Mouse (Mus musculus): ENCODE results near the gene Pign.

The Pign gene

DNA sequence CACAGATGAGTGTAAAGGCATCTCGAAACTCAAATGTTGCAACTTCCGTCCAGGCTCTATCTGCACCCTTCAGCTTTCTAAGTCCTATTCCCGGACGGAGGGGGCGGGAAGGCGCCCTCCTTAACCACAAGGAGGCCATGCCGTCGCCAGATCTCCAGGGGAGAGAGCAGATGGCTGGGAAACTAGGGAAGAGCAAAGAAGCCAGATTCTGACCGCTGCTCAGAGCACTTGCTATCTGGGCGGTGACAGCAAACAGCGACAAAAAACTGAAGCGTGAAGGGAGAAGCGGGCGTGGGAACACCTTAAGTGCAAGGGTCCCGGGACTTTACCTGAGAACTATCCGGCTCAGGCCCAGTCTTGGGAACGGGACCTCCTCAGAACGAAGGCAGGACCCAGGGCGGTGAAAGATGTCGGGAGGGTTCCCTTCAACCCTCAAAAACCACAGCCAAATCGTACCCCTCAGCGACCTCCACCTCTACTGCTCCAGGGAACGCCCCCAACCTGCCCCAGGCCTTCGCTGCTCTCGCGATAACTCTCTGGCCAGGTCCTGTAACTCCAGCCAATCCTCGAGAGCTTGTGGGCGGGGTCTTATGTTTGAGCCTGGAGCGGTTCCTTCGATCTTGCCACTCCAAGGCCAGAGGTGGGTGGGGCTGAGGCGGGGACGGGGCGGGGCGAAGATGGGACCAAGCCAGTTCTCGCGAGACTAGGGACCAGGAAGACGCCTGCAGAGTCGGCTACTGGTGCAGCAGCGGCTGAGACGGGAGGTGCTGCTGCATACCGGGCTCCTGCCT is at the start of gene Pign, which contains the start of gene Relch:
Gene Pign (minus strand): TSS at position 507 of the 791 bp plus-strand sequence.
Gene Relch (plus strand): TSS at position 691 of the 791 bp plus-strand sequence.
- DNase-seq: peak; percentile 98

DNA sequence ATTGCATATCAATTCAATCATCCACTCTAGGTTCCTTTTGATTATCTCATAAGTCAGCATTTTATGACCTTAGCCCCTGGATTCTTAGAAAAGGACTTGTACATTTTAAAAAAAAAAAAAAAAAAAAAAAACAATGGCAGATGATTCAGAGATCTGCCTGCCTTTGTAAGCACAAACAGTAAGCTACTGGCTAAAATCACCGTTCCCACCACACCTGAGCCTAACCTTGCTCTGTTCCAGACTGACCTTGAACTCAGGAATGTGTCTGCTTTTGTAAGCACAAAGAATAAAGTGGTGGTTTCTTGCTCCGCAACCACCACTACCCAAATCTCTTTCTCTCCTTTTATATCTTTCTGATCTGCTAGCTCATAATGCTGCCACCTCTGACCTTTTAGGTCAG is 49.3 kb upstream of the Pign start:
- DNase-seq: no peak

DNA sequence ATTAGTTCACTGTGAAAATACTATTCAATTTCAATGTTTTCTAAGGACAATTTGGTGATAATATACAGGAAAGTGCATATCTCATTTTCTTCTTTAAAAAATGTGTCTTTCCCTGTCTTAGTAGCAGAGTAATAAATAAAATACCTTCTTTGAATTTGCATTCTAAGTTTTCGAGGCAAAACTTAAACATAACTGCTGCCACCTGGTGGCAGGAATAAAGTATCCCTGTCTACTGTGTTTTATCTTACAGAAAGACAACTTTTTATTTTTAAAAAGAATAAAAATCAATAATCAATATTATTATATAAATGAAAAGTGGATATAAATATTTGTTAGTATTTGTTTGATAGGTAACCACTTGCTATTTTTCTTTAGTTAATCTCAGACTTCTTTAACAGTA is 47.8 kb upstream of the Pign start:
- DNase-seq: no peak

DNA sequence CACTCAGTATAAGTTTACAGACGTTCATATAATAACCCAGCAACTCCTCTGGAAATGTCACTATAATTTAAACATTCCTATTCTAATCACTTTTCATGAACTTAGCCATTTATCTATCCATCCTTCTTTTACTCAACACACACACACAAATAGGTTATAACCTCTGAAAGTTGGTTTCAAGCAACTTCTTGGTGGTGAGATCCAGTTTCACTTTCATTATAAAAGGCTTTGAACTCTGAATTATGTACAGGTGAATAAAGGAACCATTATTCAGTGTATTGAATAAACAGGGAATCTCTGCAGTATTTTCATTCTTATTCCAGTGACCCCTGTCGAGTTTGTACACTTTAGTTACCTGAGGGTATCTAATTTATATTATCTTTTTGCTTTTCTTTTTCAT is 45.9 kb upstream of the Pign start:
- no peak for DNase-seq

DNA sequence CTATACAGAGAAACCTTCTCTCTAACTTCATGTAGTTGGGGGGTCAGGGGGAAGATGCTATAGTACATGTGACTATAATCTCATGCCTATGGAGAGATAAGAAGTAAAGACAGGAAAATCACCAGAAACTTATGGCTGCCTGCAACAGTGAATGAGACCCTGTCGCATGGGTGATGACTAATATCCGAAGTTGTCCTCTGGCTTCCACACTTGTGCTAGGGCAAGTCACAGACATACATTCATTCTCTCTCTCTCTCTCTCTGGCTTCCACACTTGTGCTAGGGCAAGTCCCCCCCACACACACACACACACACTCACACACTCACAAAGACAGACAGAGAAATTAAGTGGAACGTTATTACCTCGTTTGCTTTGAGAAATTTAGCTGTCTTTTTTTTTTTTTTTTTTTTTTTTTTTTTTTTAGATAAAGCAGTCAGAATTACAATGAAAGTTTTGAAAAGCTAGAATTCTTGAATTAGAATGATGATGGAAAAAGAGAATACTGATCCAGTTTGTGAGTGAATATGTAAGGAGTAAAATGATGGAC is 37.6 kb upstream of the Pign start:
- no peak for DNase-seq

DNA sequence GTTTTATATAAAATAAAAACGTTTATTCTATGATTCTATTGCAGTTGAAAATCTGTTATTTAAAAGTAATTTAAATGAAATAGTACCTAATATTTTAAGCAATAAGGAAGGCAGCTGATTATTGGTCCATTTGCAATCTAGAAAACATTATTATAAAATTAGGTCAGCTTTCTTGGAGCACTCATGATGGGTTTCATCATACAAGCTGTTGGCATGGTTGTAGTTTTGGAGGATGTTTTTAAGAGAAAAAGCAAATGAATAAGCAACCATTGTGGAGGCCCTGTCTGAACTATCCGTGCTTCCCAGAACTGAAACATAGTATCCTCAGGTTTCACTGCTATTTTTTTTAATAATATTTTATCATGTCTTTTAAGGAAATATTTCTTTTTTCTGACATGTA is 32.1 kb upstream of the Pign start:
- no peak for DNase-seq

DNA sequence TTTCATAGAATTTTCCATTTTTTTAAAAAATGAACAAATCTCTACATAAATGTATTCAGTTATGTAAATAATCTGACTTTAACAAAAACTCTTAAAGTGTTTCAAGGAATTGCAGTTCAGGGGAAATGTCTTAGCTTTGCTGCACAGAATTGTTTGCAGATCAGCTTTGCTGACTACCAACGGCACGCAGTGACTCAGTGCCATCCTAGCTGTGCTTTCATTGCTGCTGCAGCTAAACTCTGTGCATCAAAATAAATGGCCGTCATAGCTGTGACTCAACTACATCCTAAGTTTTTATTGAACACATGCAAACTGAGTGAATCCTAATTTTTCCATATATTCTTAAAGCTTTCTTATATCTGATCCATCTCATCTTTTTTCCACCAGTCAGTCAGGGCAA is 22.0 kb upstream of the Pign start:
- DNase-seq: no peak

DNA sequence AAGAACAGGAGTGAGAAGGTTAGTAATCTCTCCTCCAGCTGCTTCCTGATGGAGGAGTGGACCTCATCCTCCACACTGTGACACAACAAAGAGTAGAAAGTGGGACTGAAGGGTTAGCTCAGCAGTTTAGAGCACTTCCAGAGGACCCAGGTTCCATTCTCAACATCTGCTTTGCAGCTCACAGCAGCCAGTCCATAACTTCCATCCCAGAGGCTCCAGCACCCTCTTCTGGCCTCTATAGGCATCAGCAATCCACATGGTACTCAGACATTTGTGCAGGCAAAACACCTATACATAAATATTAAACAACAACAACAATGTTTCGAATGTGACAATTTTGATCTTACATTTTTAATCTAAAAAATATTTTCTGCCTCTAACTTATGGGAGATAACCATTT is 17.1 kb upstream of the Pign start:
- DNase-seq: no peak

DNA sequence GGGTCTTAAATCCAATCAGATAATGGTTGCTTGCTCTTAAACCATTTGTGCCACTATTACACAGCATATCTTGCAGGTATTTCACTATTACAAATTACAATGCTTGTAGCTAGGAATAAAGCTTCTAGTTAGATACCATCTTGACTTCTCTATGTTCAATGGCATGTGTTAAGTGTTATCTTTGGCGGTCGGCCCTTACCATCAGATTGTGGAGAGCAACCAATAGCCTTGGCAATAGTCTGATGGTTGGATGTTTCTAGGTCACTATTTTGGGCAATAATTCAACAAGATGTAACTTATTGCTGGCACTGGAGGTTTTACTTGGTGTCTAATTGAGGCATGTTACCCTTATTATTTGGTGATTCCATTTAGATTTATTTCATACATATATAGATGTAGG is 11.3 kb upstream of the Pign start:
- DNase-seq: no peak

DNA sequence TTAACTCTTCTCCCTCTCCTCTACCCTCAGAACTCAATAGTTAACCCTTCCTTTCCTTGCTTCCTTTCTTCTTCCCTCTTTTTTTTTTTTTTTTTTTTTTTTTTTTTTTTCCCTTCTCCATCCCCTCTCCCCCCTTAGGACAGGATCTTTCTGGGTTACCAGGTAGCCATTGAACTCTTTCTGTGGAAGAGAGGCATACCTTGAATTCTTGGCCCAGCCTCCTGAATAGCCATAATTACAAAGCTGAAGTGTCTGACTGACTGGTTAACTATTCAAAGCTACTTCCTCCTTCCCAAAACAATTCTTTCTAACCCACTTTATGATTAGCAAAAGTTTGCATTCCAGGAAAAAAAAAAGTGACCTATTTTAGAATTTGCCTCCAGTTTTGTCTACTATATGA is 6.2 kb upstream of the Pign start:
- DNase-seq: no peak

DNA sequence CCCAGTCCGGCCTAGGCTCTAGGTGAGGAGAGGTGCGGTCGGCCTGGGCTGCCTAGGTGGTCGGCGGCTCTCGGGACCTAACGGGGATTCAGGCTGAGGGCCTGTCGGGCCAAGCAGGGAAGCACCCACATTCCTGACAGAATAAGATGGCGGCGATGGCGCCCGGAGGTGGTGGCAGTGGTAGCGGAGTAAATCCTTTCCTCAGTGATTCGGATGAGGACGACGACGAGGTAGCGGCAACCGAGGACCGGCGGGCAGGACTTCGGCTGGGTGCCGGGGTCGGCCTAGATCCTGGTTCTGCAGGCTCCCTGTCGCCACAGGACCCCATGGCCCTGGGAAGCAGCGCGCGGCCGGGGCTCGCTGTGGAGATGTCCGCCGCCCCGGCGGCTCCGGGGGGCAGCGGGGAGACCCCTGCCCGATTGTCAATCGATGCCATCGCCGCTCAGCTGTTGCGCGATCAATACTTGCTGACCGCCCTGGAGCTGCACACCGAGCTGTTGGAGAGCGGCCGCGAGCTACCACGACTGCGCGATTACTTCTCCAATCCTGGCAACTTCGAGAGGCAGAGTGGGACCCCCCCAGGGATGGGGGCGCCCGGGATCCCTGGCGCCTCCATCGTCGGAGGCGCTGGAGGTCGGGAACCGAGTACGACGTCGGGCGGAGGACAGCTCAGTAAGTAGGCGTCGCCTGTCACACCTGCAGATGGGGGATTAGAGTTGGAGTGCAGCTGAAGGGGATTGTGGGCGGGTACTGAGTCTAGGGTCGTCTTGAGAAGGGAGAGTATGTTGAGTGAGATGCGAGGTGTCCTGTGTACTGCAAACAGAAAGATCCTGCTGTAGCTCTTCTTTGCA is 710 bp upstream of the Pign start:
- DNase-seq: no peak

DNA sequence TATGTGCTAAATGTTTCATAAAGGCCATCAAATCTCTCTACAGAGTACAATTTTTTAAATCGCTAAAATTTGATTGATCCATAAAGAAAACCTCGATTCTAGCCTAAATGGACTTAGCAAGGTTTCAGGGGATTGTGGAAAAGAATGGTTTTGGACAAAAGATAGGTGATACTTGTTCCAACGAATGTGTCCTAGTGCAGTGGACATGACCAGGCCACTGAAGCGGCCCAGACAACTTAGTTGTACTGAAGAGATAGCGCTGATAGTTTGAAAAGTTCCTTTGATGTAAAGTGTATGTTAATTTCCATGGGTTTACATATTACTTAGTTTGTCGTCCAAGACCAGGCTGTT is 682 bp downstream of the Pign start:
- no peak for DNase-seq

DNA sequence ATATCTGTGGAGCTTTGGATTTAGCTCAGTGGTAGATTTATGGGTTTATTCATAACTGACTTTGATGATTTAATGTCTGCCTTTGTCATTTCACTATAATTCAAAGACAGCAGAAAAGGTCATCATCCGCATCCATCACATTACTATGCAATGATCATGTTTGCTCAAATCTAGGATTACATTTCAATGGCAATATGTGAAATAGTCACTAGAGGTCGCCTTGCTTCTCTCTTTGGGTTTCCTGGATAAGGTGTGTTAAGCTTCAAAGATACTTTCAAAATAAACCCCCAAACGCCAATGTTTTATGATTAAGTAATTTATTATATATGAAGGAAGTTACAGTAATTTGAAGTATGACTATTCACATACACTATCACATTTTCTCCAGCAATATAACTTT is 3.5 kb downstream of the Pign start:
- DNase-seq: no peak

DNA sequence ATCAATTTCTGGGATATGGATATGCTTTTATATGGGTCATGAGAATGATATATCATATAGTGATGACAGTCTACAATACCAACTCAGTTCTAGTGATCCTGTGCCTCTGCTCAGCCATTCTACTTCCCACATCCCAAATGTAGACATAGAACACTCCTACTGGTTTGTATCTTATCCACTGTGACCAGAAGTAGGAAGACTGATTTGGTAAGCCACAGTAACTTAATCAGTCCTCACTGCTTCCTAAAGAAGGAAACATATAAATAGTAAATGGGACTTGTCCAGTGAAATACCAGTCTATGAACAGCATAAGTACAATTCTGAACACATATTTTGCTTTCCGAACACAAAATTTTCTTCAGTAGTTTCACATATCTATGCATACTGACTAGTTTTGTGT is 9.5 kb downstream of the Pign start:
- DNase-seq: no peak

DNA sequence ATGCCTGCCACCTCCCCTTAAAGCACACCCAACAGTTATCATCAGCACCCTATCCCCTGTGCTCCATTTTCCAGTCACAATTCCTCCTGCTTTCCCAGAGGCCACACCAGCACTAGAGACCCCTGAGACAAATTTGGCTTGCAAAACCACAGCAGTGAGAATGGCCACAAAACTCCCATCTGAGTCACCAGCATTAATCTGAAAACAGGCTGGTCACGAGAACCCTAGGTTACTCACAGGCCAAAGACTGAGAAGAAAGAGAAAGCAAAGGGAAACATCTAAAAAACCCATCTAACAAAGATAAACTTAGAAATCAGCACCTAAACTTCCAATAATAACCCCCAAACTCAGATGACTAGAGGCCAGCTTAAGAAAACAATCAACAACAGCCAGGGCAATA is 12.8 kb downstream of the Pign start:
- DNase-seq: no peak

DNA sequence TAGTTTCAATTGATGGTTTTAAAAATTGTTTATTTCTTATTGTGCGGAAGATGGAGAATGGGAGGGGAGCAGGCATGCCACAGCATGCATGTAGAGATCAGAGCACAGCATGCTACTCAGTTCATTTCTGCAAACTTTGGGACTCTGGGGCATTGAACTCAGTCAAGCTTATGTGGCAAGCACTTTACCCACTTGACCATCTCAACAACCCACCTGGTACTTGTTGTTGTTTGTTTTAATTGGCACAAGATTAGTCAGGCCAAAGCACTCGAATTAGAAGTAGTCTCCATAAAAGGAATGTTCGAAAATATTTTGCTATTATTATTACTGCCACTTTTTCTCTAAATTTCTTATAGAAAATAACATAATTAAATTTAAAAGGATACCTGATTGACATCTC is 19.4 kb downstream of the Pign start:
- DNase-seq: no peak

DNA sequence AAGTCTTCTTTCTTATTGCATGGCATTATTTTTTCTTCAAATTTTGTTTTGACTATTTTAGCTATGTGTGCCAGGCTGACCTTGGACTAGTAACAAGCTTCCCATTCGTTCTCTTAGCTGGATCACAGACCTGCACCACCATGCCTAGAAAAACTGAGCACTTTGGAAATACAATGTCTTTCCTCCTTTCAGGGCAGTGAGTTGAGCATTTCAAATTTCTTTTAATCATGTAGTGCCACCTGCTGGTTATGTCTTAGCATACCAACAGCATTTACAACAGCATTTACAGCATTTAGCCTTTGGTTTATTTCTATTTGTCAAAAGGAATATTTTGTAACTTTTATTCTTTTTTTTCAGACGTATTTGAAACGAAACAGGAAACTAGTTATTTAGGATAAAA is 33.0 kb downstream of the Pign start:
- DNase-seq: peak; percentile 11

DNA sequence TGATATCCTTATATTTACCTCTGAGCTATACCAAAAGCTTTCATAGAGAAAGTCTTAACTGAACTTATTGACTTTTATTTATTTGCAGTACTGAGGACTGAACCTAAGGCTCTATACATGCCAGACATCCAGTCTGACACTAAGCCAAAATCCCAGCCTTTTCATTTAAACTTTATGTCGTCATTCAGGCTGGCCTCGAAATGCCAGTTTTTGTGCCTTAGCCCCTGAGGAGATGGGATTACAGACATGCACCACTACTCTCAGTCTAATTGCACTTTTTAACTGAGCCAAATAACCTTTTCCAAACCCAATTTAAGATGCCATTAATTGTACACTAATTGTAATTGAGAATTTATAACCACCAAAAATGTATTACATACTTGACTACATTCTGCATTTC is 73.8 kb downstream of the Pign start:
- DNase-seq: no peak

DNA sequence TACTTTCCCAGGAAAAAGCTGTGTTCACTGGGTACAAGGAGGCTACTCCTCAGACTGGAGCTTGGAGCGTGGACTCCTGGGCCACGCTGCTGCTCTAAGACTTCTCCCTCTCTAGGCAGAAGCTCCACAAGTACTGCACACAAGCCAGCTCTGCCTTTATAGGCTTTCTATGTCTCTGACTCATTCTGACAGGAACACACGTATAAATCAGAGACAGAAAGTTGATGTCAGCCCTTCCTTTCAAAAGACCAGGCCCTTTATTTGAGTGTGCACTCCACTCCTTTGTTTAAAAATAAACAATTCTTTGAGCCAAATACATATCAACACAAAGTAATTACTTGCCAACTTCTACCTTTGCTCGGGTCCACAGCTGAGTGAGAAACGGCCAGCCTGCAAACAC is 74.8 kb downstream of the Pign start:
- no peak for DNase-seq

DNA sequence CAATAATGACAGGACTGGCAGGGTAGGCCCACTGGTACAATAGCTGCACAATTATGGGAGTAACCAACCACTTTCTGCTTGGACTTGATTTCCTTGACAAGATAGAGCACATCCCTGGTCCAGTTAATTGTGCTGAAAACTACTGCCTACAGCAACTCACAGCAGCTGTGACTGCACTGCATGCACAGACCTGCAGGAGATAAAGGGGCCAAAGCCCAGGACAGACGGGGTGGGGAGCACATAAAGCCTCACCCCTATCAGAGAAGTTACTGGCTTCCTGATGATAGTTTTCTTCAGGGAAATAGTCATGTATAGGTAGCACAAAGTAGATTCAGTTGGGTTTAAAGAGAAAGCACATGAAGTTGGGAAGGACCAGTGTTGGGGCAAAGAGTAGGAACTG is 80.7 kb downstream of the Pign start:
- no peak for DNase-seq

DNA sequence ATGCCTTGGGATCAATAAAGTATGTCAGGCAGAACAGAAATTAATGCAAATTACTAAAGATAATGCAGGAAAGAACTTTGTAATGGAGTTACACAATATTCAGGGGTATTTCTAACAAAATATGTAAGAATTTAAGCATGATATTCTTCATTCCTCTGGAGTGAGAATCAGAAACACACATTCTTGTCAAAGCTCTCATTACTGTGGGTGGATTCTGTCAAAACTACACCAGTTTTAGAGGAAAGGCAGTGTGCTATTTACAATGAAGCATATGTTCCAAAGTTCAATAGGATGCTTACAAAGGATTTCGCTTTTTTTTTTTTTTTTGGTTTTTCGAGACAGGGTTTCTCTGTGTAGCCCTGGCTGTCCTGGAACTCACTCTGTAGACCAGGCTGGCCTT is 82.6 kb downstream of the Pign start:
- DNase-seq: no peak

DNA sequence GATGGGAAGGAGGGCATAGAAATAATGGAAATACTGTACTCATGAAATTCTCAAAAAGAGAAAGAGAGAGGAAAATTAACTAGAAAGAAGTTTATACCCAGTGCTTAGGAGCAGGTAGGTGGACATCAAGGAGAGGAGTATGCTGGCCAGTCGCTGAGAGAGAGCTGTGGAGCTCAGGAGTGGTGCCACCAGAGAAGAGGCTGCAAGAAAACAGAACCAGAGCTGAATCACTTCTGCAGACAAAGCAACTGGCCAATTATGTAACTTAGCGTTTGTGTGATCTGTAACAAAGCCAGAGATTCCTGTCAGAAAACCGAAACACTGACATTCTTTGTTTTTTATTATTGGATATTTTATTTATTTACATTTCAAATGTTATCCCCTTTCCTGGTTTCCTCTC is 97.4 kb downstream of the Pign start:
- no peak for DNase-seq

DNA sequence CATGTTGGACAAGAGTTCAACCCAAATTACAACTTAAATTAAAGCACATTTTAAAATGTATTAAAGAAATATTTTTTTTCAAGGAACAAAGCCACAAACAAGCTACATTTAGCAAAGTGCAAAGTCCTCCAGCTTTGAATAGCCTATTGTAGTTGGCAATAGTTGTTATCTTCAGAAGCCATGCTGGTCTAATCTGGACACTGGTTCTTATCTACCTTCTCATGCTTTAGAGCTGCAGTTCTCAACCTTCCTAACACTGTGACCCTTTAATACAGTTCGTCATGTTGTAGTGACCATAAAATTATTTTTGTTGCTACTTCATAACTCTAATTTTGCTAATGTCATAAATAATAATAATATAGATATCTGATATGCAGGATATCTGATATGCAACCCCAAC is 99.2 kb downstream of the Pign start:
- no peak for DNase-seq

DNA sequence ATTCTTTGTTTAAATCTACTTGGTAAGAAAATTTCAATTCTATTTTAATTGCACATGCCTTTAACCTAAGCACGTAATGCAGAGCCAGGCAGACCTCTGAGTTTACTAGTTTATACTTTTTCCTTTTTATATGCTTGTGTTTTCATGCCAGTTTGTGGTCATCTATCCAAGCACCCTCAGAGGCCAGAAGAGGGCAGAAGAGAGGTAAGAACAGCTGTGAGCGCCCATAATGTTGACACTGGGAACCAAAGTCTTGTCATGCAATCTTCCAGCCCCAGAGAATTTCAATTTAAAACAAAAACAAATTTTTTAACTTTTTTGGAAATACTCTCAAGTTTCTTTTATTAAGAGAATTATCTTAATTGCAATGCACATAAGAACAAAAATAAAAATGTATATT is 99.7 kb downstream of the Pign start:
- no peak for DNase-seq

All from cerebellum, adult 11-12 months (tissue).